Mouse (Mus musculus) MEL (cell line): ENCODE measurements around the gene Tsg101. TPM values are rescaled to one million over a fixed set of nuclear protein-coding genes. Genes with fewer than 3 reads are reported as not detected.

ENCODE experiments used
- DNase-seq: peaks from one replicate; pipeline ENCODE4 v3.0.0; 2011; ENCODE audit warnings: low read depth, low spot score
- H3K27ac ChIP-seq: 2 replicates; pipeline ENCODE4 v1.5.1; 2012; ENCODE audit warnings: low read depth, mild to moderate bottlenecking, control low read depth, low read length, moderate library complexity; ENCODE audit not compliant: control insufficient read depth
- H3K27me3 ChIP-seq, 2 experiments: fragments of 150-350 bp in 1 of 2; sonication (generic) in 1 of 2; 2 replicates each; pipeline ENCODE4 v1.6.1; 2012; ENCODE audit warnings: low read length in 2 of 2, mild to moderate bottlenecking in 2 of 2, improper control_type of control experiment in 1 of 2, moderate library complexity in 1 of 2; ENCODE audit not compliant: insufficient read depth in 2 of 2, control insufficient read depth in 1 of 2
- H3K36me3 ChIP-seq, 2 experiments: 2 replicates each; pipeline ENCODE4 v1.6.1; 2012 to 2014; ENCODE audit warnings: low read length in 2 of 2, improper control_type of control experiment in 1 of 2, inconsistent platforms in 1 of 2, mild to moderate bottlenecking in 1 of 2; ENCODE audit not compliant: insufficient read depth in 2 of 2, control insufficient read depth in 1 of 2
- H3K4me1 ChIP-seq, 2 experiments: fragments of 150-350 bp in 1 of 2; sonication (generic) in 1 of 2; 2 replicates each; pipeline ENCODE4 v1.6.1; 2012; ENCODE audit warnings: low read length in 2 of 2, improper control_type of control experiment in 1 of 2, mild to moderate bottlenecking in 1 of 2; ENCODE audit not compliant: insufficient read depth in 2 of 2, control insufficient read depth in 1 of 2
- H3K4me3 ChIP-seq, 2 experiments: fragments of 150-350 bp in 1 of 2; sonication (generic) in 1 of 2; 2 replicates each; pipeline ENCODE4 v1.5.1; 2012; ENCODE audit warnings: low read depth in 2 of 2, low read length in 2 of 2, mild to moderate bottlenecking in 2 of 2, moderate library complexity in 2 of 2, control low read depth in 1 of 2, improper control_type of control experiment in 1 of 2; ENCODE audit not compliant: control insufficient read depth in 1 of 2, insufficient read depth in 1 of 2
- H3K79me2 ChIP-seq: 2 replicates; pipeline ENCODE4 v1.6.1; 2012; ENCODE audit warnings: mild to moderate bottlenecking, low read length, moderate library complexity; ENCODE audit not compliant: control insufficient read depth, poor library complexity, insufficient read depth
- H3K9ac ChIP-seq: 2 replicates; pipeline ENCODE4 v1.6.1; 2012; ENCODE audit warnings: low read depth, mild to moderate bottlenecking, control low read depth, low read length, moderate library complexity; ENCODE audit not compliant: control insufficient read depth, poor library complexity, severe bottlenecking
- H3K9me3 ChIP-seq: fragments of 150-350 bp; sonication (generic); replicated peaks from 2 replicates; pipeline ENCODE4 v1.6.1; 2012; ENCODE audit warnings: mild to moderate bottlenecking, low read length, improper control_type of control experiment, moderate library complexity; ENCODE audit not compliant: insufficient read depth
- BHLHE40 ChIP-seq: IDR thresholded peaks from 2 replicates; pipeline ENCODE4 v1.6.1; 2012; ENCODE audit warnings: low read depth, mild to moderate bottlenecking, inconsistent platforms, low read length, improper control_type of control experiment, borderline replicate concordance
- CHD1 ChIP-seq: IDR thresholded peaks from 2 replicates; pipeline ENCODE4 v1.6.1; 2012; ENCODE audit warnings: low read depth, mild to moderate bottlenecking, inconsistent platforms, low read length, improper control_type of control experiment
- GABPA ChIP-seq: IDR thresholded peaks from 2 replicates; pipeline ENCODE4 v1.6.1; 2012; ENCODE audit warnings: low read depth, mild to moderate bottlenecking, inconsistent platforms, low read length, improper control_type of control experiment, moderate library complexity
- HCFC1 ChIP-seq: IDR thresholded peaks from 2 replicates; pipeline ENCODE4 v1.6.1; 2012; ENCODE audit warnings: low read depth, mild to moderate bottlenecking, inconsistent platforms, low read length, improper control_type of control experiment, moderate library complexity
- JUND ChIP-seq: IDR thresholded peaks from 2 replicates; pipeline ENCODE4 v1.6.1; 2011; ENCODE audit warnings: low read depth, mild to moderate bottlenecking, improper control_type of control experiment, low read length
- polyA plus RNA-seq, 2 experiments: library from polyadenylated mRNA; stranded (reverse) in 1 of 2; unstranded in 1 of 2; fragments of >175 nt in 1 of 2; fragments of >200 nt in 1 of 2; gene quantifications; 2 replicates each; pipeline versions ENCODE4 v1.2.1 to v1.2.4; 2012; ENCODE audit warnings: low replicate concordance in 2 of 2, low read depth in 1 of 2; ENCODE audit not compliant: insufficient read length in 2 of 2, insufficient read depth in 1 of 2, missing spikeins in 1 of 2
- total RNA-seq: library from RNA; depleted of rRNA; stranded (reverse); fragments of 300-350 nt; gene quantifications from 2 replicates; pipeline ENCODE4 v1.2.3, GENCODE M21; 2012; rRNA removed

The Tsg101 gene
- total and polyA plus RNA-seq, 3 experiments, result 25.3 to 88.9 TPM; not detected in 1

- H3K4me3 ChIP-seq, result no peak overlapping the region
Observed at GRCm38 (mm10) chr7:46839861-46840260, 79.9 kb downstream of the Tsg101 start.

GRCm38 (mm10) chr7:46839446-46839845 lies 80.3 kb downstream of the Tsg101 start:
- H3K79me2 ChIP-seq, result no peaks in the 10 kb centered on the region
- no peak overlapping the region for H3K27ac ChIP-seq
- H3K36me3 ChIP-seq, result peaks cover 0 to 10% of the 10 kb centered on the region in 2 experiments; a peak in 2 of 4 replicates
- DNase-seq, result no peak
- no peaks in the 10 kb centered on the region for H3K27me3 ChIP-seq
- peak overlapping the region; percentile 32 to 55 for H3K4me3 ChIP-seq
- H3K9me3 ChIP-seq, result no peaks in the 10 kb centered on the region
- peak overlapping the region; percentile 34; the same call in 1 of the 2 replicates for H3K9ac ChIP-seq
- peaks cover 13 to 20% of the 10 kb centered on the region in 2 experiments for H3K4me1 ChIP-seq
- TF ChIP-seq HCFC1, result no peak
- TF ChIP-seq GABPA, result no peak
- no peak for TF ChIP-seq CHD1
- TF ChIP-seq BHLHE40, result no peak

More at GRCm38 (mm10) chr7:46839861-46840260, 79.9 kb downstream of the Tsg101 start:
- no peaks in the 10 kb centered on the region for H3K27me3 ChIP-seq
- no peak for TF ChIP-seq JUND
- H3K9me3 ChIP-seq, result no peaks in the 10 kb centered on the region
- DNase-seq, result no peak
- H3K27ac ChIP-seq, result no peak overlapping the region
- peaks cover 0 to 14% of the 10 kb centered on the region in 2 experiments; a peak in 2 of 4 replicates for H3K36me3 ChIP-seq
- no peak overlapping the region for H3K9ac ChIP-seq
- H3K79me2 ChIP-seq, result no peaks in the 10 kb centered on the region
- H3K4me1 ChIP-seq, result peaks cover 13 to 20% of the 10 kb centered on the region in 2 experiments

Other genes with a start within 250 kb of the Tsg101 start
- gene Tph1, start 247.4 kb downstream of the Tsg101 start, total RNA-seq, result 0.13 TPM in 1 of 2 replicates, not detected in the other
- gene Tph1, start 247.4 kb downstream of the Tsg101 start, polyA plus RNA-seq, result under 1 TPM in 1 of 2 experiments, not detected in 1; 0.03 TPM
- gene Saal1, start 209.3 kb downstream of the Tsg101 start, total RNA-seq, result 13.6 and 15.4 TPM in 2 replicates
- gene Saal1, start 209.3 kb downstream of the Tsg101 start, polyA plus RNA-seq, result 10 to 100 TPM in 1 of 2 experiments, not detected in 1; 26.0 TPM
- 1.3 and 1.6 TPM in 2 replicates for gene Saa3, start 204.3 kb downstream of the Tsg101 start, total RNA-seq
- 1 to 10 TPM in 1 of 2 experiments, not detected in 1; 1.7 TPM for gene Saa3, start 204.3 kb downstream of the Tsg101 start, polyA plus RNA-seq
- not detected in 2 replicates for gene Saa4, start 187.4 kb downstream of the Tsg101 start, total RNA-seq
- gene Saa4, start 187.4 kb downstream of the Tsg101 start, polyA plus RNA-seq, result not detected
- gene Saa1, start 177.0 kb downstream of the Tsg101 start, total RNA-seq, result not detected in 2 replicates
- gene Saa1, start 177.0 kb downstream of the Tsg101 start, polyA plus RNA-seq, result not detected
- gene Saa2, start 168.2 kb downstream of the Tsg101 start, total RNA-seq, result not detected in 2 replicates
- gene Saa2, start 168.2 kb downstream of the Tsg101 start, polyA plus RNA-seq, result not detected
- gene Hps5, start 123.9 kb downstream of the Tsg101 start, total RNA-seq, result 15.5 and 19.3 TPM in 2 replicates
- 10 to 100 TPM in 1 of 2 experiments, not detected in 1; 20.2 TPM for gene Hps5, start 123.9 kb downstream of the Tsg101 start, polyA plus RNA-seq
- 122 and 142 TPM in 2 replicates for gene Gtf2h1, start 123.9 kb downstream of the Tsg101 start, total RNA-seq
- 100 to 1,000 TPM in 1 of 2 experiments, not detected in 1; 105 TPM for gene Gtf2h1, start 123.9 kb downstream of the Tsg101 start, polyA plus RNA-seq
- gene Ldha, start 78.5 kb downstream of the Tsg101 start, total RNA-seq, result 1,212 and 1,976 TPM in 2 replicates
- 1,000 to 10,000 TPM in 1 of 2 experiments, 100 to 1,000 TPM in 1; 613 to 2,637 TPM for gene Ldha, start 78.5 kb downstream of the Tsg101 start, polyA plus RNA-seq
- not detected in 2 replicates for gene Ldhc, start 58.8 kb downstream of the Tsg101 start, total RNA-seq
- not detected for gene Ldhc, start 58.8 kb downstream of the Tsg101 start, polyA plus RNA-seq
- 1.9 and 2.8 TPM in 2 replicates for gene Uevld, start 38.6 kb upstream of the Tsg101 start, total RNA-seq
- gene Uevld, start 38.6 kb upstream of the Tsg101 start, polyA plus RNA-seq, result 1 to 10 TPM in 1 of 2 experiments, not detected in 1; 5.4 TPM
- gene Gm9999, start 63.6 kb upstream of the Tsg101 start, total RNA-seq, result not detected in 2 replicates
- not detected for gene Gm9999, start 63.6 kb upstream of the Tsg101 start, polyA plus RNA-seq
- 14.9 and 15.1 TPM in 2 replicates for gene Spty2d1, start 88.4 kb upstream of the Tsg101 start, total RNA-seq
- 10 to 100 TPM; 14.4 to 36.9 TPM for gene Spty2d1, start 88.4 kb upstream of the Tsg101 start, polyA plus RNA-seq
- 0.23 and 0.27 TPM in 2 replicates for gene Tmem86a, start 130.6 kb upstream of the Tsg101 start, total RNA-seq
- gene Tmem86a, start 130.6 kb upstream of the Tsg101 start, polyA plus RNA-seq, result under 1 TPM in 1 of 2 experiments, not detected in 1; 0.54 TPM
- gene Ptpn5, start 213.7 kb upstream of the Tsg101 start, total RNA-seq, result not detected in 2 replicates
- under 1 TPM in 1 of 2 experiments, not detected in 1; 0.03 TPM for gene Ptpn5, start 213.7 kb upstream of the Tsg101 start, polyA plus RNA-seq